Mouse (Mus musculus): ENCODE measurements around the gene Fbxo47. TPM values are rescaled to one million over a fixed set of nuclear protein-coding genes. Genes with fewer than 3 reads are reported as not detected.

Fbxo47 gene
- polyA plus RNA-seq, 1 experiment from 2014 or later: 0.71 TPM

DNA sequence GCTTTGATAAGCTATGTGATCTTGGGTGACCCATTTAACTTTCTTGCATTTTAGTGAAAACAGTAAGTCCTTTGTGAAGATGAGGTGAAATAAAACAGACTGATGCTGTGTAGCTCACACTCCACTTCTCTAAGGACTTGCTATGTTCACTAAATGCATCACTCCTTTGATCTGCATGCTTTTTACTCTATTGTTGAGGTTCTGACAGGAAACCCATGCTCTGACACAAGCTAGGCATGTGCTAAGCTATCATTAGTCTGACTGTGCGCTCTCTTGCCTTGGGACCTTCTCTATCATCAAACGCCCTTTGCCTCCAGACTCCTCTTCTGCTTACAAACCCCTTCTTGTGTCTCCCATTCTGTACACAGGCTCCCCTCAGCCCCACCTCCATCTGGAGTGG is 21.6 kb upstream of the Fbxo47 start:
- ATAC-seq (ENCODE audit: low FRiP score): no peak
- no peaks in the 10 kb centered on the region for H3K4me1 ChIP-seq (replicated peaks)
- H3K9me3 ChIP-seq: no peaks in the 10 kb centered on the region
- no peaks in the 10 kb centered on the region for H3K36me3 ChIP-seq
- no peak overlapping the region for H3K27ac ChIP-seq
- H3K27me3 ChIP-seq: 0 out of 2 replicates have a peak, but pooled peaks cover 4% of the 10 kb centered on the region
- H3K4me2 ChIP-seq: no peak overlapping the region
- 79% methylated on average over 2 of the region's 2 CpGs for WGBS
- no peak overlapping the region for H3K4me3 ChIP-seq
- no peak overlapping the region for H3K9ac ChIP-seq

DNA sequence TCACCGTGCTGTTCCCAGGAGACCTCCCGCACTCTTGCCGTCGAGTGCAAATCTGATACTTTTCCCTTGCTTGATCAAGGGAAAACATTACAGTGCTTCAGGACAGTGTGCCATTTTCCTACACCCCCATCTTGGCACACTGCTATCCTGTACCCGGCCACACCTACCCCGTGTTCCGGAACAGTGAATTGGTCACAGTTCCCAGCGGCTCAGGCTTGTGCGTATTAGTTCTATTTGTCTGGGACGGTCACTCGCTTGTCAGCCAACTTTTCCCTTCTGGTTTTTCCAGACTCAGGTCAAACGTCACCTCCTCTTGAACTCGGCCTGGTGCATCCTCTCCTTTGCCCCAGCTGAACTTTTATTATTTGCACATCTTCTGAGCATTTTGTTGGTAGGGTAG is 20.8 kb upstream of the Fbxo47 start:
- Histone ChIP-seq H3K36me3 (no peaks in the 10 kb centered on the region), H3K27ac (no peak overlapping the region), H3K4me1 (replicated peaks) (no peaks in the 10 kb centered on the region), H3K27me3 (0 out of 2 replicates have a peak, but pooled peaks cover 4% of the 10 kb centered on the region), H3K4me2 (no peak overlapping the region), H3K9me3 (no peaks in the 10 kb centered on the region), H3K4me3 (no peak overlapping the region), H3K9ac (no peak overlapping the region)
- ATAC-seq (ENCODE audit: low FRiP score): no peak
- WGBS: 87% methylated on average over 13 of the region's 13 CpGs

DNA sequence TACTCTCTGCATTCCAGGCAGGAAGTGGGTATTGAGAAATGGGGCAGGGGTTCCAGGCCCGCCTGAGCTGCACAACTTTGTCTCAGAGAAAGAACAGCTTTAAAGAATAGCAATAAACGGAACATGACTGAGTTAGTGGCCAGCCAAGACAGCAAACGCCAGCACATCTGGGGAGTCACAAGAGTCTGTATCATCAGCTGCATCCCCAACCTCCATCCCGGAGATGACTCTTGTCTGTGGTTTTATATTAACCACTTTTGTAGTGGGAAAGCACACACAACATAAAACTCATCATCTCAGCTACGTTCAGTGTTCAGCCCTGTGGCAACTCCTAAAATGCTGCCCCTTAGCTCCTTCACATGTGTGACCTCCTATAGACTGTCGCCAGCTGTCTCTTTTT is 17.9 kb upstream of the Fbxo47 start:
- no peak overlapping the region for H3K4me2 ChIP-seq
- H3K36me3 ChIP-seq: no peaks in the 10 kb centered on the region
- H3K27ac ChIP-seq: no peak overlapping the region
- no peak overlapping the region for H3K9ac ChIP-seq
- no peak overlapping the region for H3K4me3 ChIP-seq
- H3K4me1 ChIP-seq (replicated peaks): no peaks in the 10 kb centered on the region
- no peaks in the 10 kb centered on the region for H3K9me3 ChIP-seq
- 0 out of 2 replicates have a peak, but pooled peaks cover 2% of the 10 kb centered on the region for H3K27me3 ChIP-seq
- 91% methylated on average over 6 of the region's 6 CpGs for WGBS
- ATAC-seq (ENCODE audit: low FRiP score): no peak

DNA sequence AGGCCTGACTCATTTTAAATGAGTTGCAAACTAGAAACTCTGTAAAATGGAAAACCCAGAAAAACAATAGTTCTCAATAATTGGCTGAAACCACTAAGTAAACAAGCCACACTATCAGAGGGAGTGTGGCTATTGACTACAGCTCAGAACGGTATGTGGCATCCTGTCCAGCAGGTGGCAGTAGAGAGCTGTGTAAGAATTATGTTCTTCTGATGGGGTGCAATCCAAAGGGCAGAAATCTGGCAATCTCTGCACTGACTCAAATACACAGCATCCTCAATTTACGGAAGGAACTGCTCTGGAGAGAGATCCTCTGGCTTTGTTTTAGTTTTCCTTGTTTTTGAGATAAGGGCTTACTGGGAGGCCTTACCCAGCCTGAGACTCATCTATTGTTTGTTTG is 15.9 kb upstream of the Fbxo47 start:
- 0 out of 2 replicates have a peak, but pooled peaks cover 2% of the 10 kb centered on the region for H3K27me3 ChIP-seq
- no peaks in the 10 kb centered on the region for H3K4me1 ChIP-seq (replicated peaks)
- WGBS: 2% methylated on average over 2 of the region's 2 CpGs
- H3K4me2 ChIP-seq: no peak overlapping the region
- no peaks in the 10 kb centered on the region for H3K9me3 ChIP-seq
- H3K36me3 ChIP-seq: no peaks in the 10 kb centered on the region
- H3K27ac ChIP-seq: no peak overlapping the region
- H3K9ac ChIP-seq: peak overlapping the region; percentile 49; the same call in 1 of the 2 replicates
- ATAC-seq (ENCODE audit: low FRiP score): no peak
- no peak overlapping the region for H3K4me3 ChIP-seq

DNA sequence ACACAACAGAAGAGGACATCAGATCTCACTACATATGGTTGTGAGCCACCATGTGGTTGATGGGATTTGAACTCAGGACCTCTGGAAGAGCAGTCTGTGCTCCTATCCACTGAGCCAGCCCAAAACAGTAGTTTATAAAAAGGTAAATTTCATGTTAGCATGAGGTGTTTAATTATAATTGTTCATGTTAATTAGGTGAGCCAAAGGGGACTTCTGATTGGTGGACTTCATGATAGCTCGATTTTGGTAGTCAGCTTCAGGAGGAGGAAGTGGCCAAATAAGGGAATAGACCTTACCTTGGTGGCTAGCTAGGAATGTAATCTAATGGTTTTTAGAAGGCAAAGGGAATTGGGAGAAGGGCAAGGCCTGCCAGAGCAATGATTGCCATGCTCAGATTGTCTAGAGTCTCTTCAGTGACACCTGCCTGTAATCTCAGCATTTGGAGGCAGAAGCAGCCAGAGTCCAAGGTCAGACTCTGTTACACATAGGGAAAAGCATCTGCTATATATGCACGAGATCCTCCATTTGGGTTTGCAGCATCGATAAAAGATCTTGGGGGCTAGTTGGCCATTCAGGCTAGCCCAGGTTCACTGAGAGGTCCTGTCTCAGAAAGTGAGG is 13.7 kb upstream of the Fbxo47 start:
- H3K4me1 ChIP-seq (replicated peaks): no peaks in the 10 kb centered on the region
- no peak overlapping the region for H3K27ac ChIP-seq
- WGBS: 88% methylated on average over 3 of the region's 3 CpGs
- H3K9ac ChIP-seq: no peak overlapping the region
- no peaks in the 10 kb centered on the region for H3K36me3 ChIP-seq
- no peaks in the 10 kb centered on the region for H3K9me3 ChIP-seq
- ATAC-seq (ENCODE audit: low FRiP score): no peak
- H3K4me2 ChIP-seq: no peak overlapping the region
- H3K27me3 ChIP-seq: 0 out of 2 replicates have a peak, but pooled peaks cover 2% of the 10 kb centered on the region
- H3K4me3 ChIP-seq: no peak overlapping the region

DNA sequence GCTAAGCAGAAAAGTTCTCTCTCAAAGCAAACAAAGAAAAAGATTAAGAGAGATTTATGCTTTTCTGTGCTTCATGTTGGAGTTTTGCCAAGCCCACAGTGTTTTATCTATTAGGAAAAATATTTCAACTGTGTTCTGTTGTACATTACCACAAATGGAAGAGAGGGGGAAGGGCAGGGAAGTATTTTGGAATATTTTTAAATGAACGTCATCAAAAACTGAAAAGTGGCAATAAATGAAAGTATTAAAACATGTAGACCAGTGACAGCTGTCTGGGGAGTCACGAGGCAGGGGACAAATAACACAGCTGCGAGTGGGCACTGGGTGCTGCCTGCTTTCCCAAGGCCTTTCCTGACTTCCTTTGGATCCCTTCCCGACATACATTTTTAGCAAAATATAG is 12.7 kb upstream of the Fbxo47 start:
- H3K27me3 ChIP-seq: no peaks in the 10 kb centered on the region
- H3K9me3 ChIP-seq: no peaks in the 10 kb centered on the region
- no peak overlapping the region for H3K27ac ChIP-seq
- ATAC-seq (ENCODE audit: low FRiP score): no peak
- no peak overlapping the region for H3K9ac ChIP-seq
- H3K36me3 ChIP-seq: no peaks in the 10 kb centered on the region
- H3K4me1 ChIP-seq (replicated peaks): no peaks in the 10 kb centered on the region
- 80% methylated on average over 4 of the region's 4 CpGs for WGBS
- no peak overlapping the region for H3K4me3 ChIP-seq
- no peak overlapping the region for H3K4me2 ChIP-seq

DNA sequence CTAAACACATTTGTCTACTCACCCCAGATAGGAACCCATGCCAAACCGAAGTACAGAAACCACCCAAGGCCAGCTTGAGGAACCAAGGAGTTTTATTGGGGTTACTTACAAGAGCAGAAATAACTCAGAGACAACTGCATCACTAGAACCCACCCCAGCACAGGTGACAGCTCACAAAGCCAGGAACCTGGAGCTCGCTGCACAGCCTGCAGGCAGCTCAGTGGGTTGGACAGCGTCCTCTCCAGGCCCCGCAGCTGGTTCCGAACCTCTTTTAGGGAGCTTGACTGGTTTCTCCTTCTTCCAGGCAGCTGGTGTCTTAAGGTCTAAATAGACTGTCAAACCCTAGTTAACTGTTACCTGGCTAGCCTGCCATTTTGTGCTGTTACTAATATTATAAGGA is 7.9 kb upstream of the Fbxo47 start:
- Histone ChIP-seq H3K36me3 (no peaks in the 10 kb centered on the region), H3K9ac (no peak overlapping the region), H3K4me3 (no peak overlapping the region), H3K4me2 (no peak overlapping the region), H3K9me3 (no peaks in the 10 kb centered on the region), H3K27ac (no peak overlapping the region), H3K4me1 (replicated peaks) (0 out of 2 replicates have a peak, but pooled peaks cover 3% of the 10 kb centered on the region), H3K27me3 (no peaks in the 10 kb centered on the region)
- ATAC-seq (ENCODE audit: low FRiP score): no peak
- WGBS: 80% methylated on average over 5 of the region's 5 CpGs

DNA sequence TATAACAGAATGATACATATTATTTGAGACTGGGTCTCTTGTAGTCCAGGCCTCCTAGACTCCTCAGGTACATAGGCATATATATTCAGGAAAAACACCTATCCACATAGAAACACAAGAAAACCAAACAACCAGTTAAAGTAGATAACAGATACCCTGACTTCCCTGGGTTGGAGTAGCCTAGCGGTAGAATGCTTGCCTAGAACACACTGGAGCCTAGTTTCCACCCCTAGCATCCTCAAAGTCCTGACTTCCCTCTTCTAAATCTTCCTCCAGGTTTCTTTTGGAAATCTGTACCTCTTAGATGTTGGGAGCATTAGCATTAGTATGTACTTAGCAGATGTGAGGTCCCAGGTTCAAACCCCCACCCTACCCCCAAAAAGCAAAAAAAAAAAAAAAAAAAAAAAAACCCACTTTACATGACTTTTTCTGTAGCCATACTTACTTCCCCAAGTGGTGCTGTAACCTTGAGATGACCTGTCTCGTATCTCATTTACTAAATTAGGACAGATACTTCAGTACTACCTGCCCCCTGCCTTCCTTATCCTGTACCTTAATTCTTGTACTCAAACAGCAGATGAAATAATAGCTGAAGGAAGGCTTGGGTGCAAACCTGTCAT is 1.5 kb upstream of the Fbxo47 start:
- Histone ChIP-seq H3K9ac (no peak overlapping the region), H3K36me3 (no peaks in the 10 kb centered on the region), H3K4me1 (replicated peaks) (0 out of 2 replicates have a peak, but pooled peaks cover 3% of the 10 kb centered on the region), H3K4me2 (no peak overlapping the region), H3K4me3 (no peak overlapping the region), H3K27me3 (no peaks in the 10 kb centered on the region), H3K9me3 (no peaks in the 10 kb centered on the region), H3K27ac (no peak overlapping the region)
- ATAC-seq (ENCODE audit: low FRiP score): no peak
- 98% methylated on average over 2 of the region's 2 CpGs for WGBS

DNA sequence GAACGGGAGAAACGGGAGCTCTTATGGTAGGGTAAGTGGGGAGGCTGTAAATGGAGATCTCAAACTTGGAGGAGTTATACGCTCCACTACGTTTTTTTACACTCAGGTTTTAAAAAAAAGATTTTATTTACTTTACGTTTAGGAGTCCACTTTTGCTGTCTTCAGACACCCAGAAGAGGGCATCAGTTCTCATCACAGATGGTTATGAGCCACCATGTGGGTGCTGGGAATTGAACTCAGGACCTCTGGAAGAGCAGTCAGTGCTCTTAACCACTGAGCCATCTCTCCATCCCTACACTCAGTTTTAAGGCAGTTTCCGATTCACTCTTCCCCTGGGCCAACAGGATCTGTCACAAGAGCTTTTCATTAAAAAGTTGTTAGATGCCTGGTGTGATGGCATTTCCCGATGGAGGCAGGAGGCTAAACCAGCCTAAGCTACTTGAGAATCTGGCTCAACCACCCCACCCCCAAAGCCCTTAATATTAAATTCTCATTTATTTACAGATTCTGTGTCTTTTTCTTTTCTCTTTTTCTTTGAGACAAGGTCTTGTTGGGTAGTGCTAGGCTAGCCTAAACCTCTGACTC is 739 bp upstream of the Fbxo47 start:
- Histone ChIP-seq H3K9me3 (no peaks in the 10 kb centered on the region), H3K4me3 (peak overlapping the region; percentile 61), H3K9ac (peak overlapping the region; percentile 57; the same call in 1 of the 2 replicates), H3K36me3 (no peaks in the 10 kb centered on the region), H3K4me1 (replicated peaks) (0 out of 2 replicates have a peak, but pooled peaks cover 3% of the 10 kb centered on the region), H3K27me3 (no peaks in the 10 kb centered on the region), H3K4me2 (peak overlapping the region; percentile 60), H3K27ac (peak overlapping the region; percentile 93)
- WGBS: 28% methylated on average over 7 of the region's 7 CpGs
- ATAC-seq (ENCODE audit: low FRiP score): peak; percentile 43; the same call in 1 of the 2 replicates

DNA sequence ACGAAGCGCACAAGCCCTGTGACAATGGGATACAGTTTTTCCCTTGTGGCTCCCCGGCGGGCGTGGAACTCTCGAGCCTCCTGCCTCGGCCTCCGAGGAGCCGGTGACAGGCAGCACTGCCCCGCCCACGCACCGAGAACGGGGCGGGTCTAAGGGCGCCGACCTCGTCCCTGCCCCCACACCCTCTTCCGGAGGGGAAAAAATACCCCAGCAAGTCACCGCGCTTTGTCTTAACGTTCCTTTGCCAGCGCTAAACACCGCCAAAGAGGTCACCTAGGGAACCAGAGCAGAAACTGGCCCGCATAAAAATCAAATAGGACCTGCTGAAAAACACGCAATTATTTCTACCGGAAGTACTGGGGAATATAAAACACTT is 424 bp downstream of the Fbxo47 start:
- Histone ChIP-seq H3K27ac (peak overlapping the region; percentile 93), H3K4me1 (replicated peaks) (0 out of 2 replicates have a peak, but pooled peaks cover 2% of the 10 kb centered on the region), H3K9me3 (no peaks in the 10 kb centered on the region), H3K36me3 (no peaks in the 10 kb centered on the region), H3K9ac (peak overlapping the region; percentile 66), H3K4me2 (peak overlapping the region; percentile 60), H3K4me3 (peak overlapping the region; percentile 61), H3K27me3 (no peaks in the 10 kb centered on the region)
- ATAC-seq (ENCODE audit: low FRiP score): peak; percentile 48
- WGBS: 5% methylated on average over 26 of the region's 26 CpGs

DNA sequence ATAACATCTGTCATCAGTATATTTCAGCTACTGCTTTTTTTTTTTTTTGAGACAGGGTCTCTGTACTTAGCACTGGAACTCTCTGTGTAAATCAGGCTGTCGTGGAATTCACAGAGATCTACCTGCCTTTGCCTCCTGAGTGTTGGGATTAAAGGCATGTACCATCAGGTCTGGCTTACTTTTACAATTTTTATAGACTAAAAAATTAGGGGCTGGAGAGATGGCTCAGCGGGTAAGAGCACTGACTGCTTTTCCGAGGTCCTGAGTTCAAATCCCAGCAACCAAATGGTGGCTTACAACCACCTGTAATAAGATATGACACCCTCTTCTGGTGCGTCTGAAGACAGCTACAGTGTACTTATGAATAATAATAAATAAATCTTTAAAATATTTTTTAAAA is 3.6 kb downstream of the Fbxo47 start:
- no peak overlapping the region for H3K4me3 ChIP-seq
- WGBS: 95% methylated on average over 4 of the region's 4 CpGs

DNA sequence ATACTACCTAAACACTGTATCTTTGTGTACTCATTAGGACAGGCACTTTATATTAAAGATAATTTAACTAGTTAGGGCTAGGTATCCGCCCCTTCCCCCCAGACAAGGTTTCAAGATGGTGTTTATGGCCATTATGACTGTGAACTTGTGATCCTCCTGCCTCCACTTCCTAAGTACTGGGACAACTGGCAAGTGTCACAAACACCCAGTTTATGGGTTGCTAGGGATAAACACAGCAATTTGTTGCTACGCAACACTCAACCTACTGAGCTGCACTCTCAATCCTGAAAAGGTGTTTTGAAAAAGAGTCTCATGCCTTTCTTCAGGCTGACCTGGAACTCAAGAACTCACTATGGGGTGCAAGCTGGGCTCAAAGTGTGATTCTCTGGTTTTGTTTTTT is 6.6 kb downstream of the Fbxo47 start:
- H3K4me2 ChIP-seq: no peak overlapping the region
- no peak overlapping the region for H3K9ac ChIP-seq
- H3K9me3 ChIP-seq: no peaks in the 10 kb centered on the region
- H3K27me3 ChIP-seq: no peaks in the 10 kb centered on the region
- H3K27ac ChIP-seq: no peak overlapping the region
- 82% methylated on average over 2 of the region's 2 CpGs for WGBS
- H3K36me3 ChIP-seq: no peaks in the 10 kb centered on the region
- no peak overlapping the region for H3K4me3 ChIP-seq
- no peak for ATAC-seq (ENCODE audit: low FRiP score)
- H3K4me1 ChIP-seq (replicated peaks): no peaks in the 10 kb centered on the region

More for the DNA sequence above, 3.6 kb downstream of the Fbxo47 start:
- Histone ChIP-seq H3K9ac (no peak overlapping the region), H3K27me3 (no peaks in the 10 kb centered on the region), H3K27ac (no peak overlapping the region), H3K4me1 (replicated peaks) (no peaks in the 10 kb centered on the region), H3K4me2 (no peak overlapping the region), H3K36me3 (no peaks in the 10 kb centered on the region), H3K9me3 (no peaks in the 10 kb centered on the region)
- no peak for ATAC-seq (ENCODE audit: low FRiP score)
